12 mouse cellular contexts compared by ENCODE assay signal in genomic region chr13:23297737-23298136, GRCm38 (mm10). TPM values are rescaled to one million over a fixed set of nuclear protein-coding genes. Genes with fewer than 3 reads are reported as not detected.
DNase-seq lines count a peak whose midpoint lies in the region; ATAC-seq lines count a peak whose summit lies in the region.
"Had no signal": no experiment of that assay in that cellular context is flagged by ENCODE, and none has a peak within 500 bp of the region (broad histone marks: within the 10 kb centered on the region; RNA-seq: fewer than 3 reads in every experiment).

No protein-coding gene starts in this region.

- WGBS in intestine, embryonic 14.5 days: 9% methylated on average over 5 of the region's 5 CpGs
- WGBS in intestine, embryonic 16.5 days: 4% methylated on average over 5 of the region's 5 CpGs

- no peaks in the 10 kb centered on the region for H3K4me1 ChIP-seq in intestine, embryonic 14.5 days (replicated peaks; ENCODE audit: control insufficient read depth, insufficient read depth, low read length)
- no peaks in the 10 kb centered on the region for H3K4me1 ChIP-seq in intestine, embryonic 16.5 days (ENCODE audit: control insufficient read depth, insufficient read depth, low read length)

- no peak overlapping the region for H3K9ac ChIP-seq in intestine, embryonic 14.5 days (ENCODE audit: low read length)
- H3K9ac ChIP-seq in intestine, embryonic 16.5 days (ENCODE audit: low read depth, low read length): no peak overlapping the region
- H3K9ac ChIP-seq: embryonic facial prominence, embryonic 15.5 days; midbrain, embryonic 12.5 days had no signal

- no peak for DNase-seq in intestine, embryonic 14.5 days (ENCODE audit: low spot score)
- peak; percentile 70 for DNase-seq in A20 (ENCODE audit: low read depth, low spot score)
- peak; percentile 28 for DNase-seq in MN1 (ENCODE audit: low spot score)
- peak; percentile 35 for DNase-seq in forelimb bud, embryonic 11.5 days (ENCODE audit: low read depth, low spot score)
- no peak for DNase-seq in urinary bladder, adult 2 months (ENCODE audit: low spot score)
- no peak for DNase-seq in ovary, postnatal 10 days (ENCODE audit: low spot score)
- DNase-seq in testis, postnatal 14 days (ENCODE audit: low spot score): no peak
- DNase-seq: layer of hippocampus, adult 9-11 months had no signal

- no peaks in the 10 kb centered on the region for H3K9me3 ChIP-seq in intestine, embryonic 14.5 days (ENCODE audit: control insufficient read depth, low read length)
- no peaks in the 10 kb centered on the region for H3K9me3 ChIP-seq in intestine, embryonic 16.5 days (ENCODE audit: control insufficient read depth, low read length)
- H3K9me3 ChIP-seq: embryonic facial prominence, embryonic 15.5 days; midbrain, embryonic 12.5 days had no signal

- no peaks in the 10 kb centered on the region for H3K36me3 ChIP-seq in intestine, embryonic 14.5 days (ENCODE audit: control insufficient read depth, insufficient read depth, low read length)
- no peaks in the 10 kb centered on the region for H3K36me3 ChIP-seq in intestine, embryonic 16.5 days (ENCODE audit: control insufficient read depth, insufficient read depth, low read length)
- H3K36me3 ChIP-seq: embryonic facial prominence, embryonic 15.5 days; midbrain, embryonic 12.5 days had no signal

- peaks cover 4% of the 10 kb centered on the region; the same call in 1 of the 2 replicates for H3K27me3 ChIP-seq in intestine, embryonic 14.5 days (replicated peaks; ENCODE audit: control insufficient read depth, insufficient read depth, low read length)
- no peaks in the 10 kb centered on the region for H3K27me3 ChIP-seq in intestine, embryonic 16.5 days (replicated peaks; ENCODE audit: control insufficient read depth, insufficient read depth, low read length)

- ATAC-seq in intestine, embryonic 14.5 days (replicated peaks; ENCODE audit: low FRiP score, low TSS enrichment, low read depth): no peak
- ATAC-seq in intestine, embryonic 16.5 days: no peak

- no peak overlapping the region for H3K27ac ChIP-seq in intestine, embryonic 14.5 days (ENCODE audit: low read depth)
- no peak overlapping the region for H3K27ac ChIP-seq in intestine, embryonic 16.5 days (ENCODE audit: low read length)
- H3K27ac ChIP-seq: embryonic facial prominence, embryonic 15.5 days; midbrain, embryonic 12.5 days had no signal

- H3K4me2 ChIP-seq in intestine, embryonic 14.5 days (ENCODE audit: low read length): no peak overlapping the region; the same call in 1 of the 2 replicates
- no peak overlapping the region for H3K4me2 ChIP-seq in intestine, embryonic 16.5 days (ENCODE audit: low read depth, low read length)

- 0 out of 2 replicates have a peak overlapping the region, but pooled peaks have one; percentile 54 for H3K4me3 ChIP-seq in intestine, embryonic 14.5 days (ENCODE audit: low read depth, low read length)
- no peak overlapping the region for H3K4me3 ChIP-seq in intestine, embryonic 16.5 days (ENCODE audit: low read length)

RNA-seq across cellular contexts. Expression of gene Vmn1r223, which starts 50.8 kb away (rescaled TPM):
- polyA plus RNA-seq in intestine, embryonic 14.5 days (2014; fragmentation: Nextera tagmentation; extraction: Ambion mirVana): not detected in 2 replicates
- polyA plus RNA-seq in intestine, embryonic 16.5 days (2015; fragmentation: Nextera tagmentation; extraction: Ambion mirVana): not detected in 2 replicates
- not detected in 2 replicates for polyA plus RNA-seq in urinary bladder, adult 2 months (2012; rRNA removed)
- polyA plus RNA-seq: embryonic facial prominence, embryonic 15.5 days; heart, embryonic 14.5 days; midbrain, embryonic 12.5 days had no signal

Comparison
In these comparisons a context has a peak if more than half of its experiments do, and no peak if none do; other contexts are left out.
1. DNase-seq: peak in A20 (single experiment), MN1 (single experiment) and forelimb bud, embryonic 11.5 days (single experiment); none in intestine, embryonic 14.5 days (single experiment), urinary bladder, adult 2 months (single experiment), ovary, postnatal 10 days (single experiment) and testis, postnatal 14 days (single experiment).